Mouse (Mus musculus): Measurements from ENCODE around the gene Ptf1a. TPM values are rescaled to one million over a fixed set of nuclear protein-coding genes. Genes with fewer than 3 reads are reported as not detected.

The Ptf1a gene
- polyA plus RNA-seq, 1 experiment from 2014 or later, result 7.3 TPM

Other genes with a start within 250 kb of the Ptf1a start
- 0.05 and 0.19 TPM in 2 replicates for gene Armc3, start 246.4 kb upstream of the Ptf1a start, polyA plus RNA-seq (2014; fragmentation: Nextera tagmentation; extraction: Ambion mirVana)
- 18.9 and 19.2 TPM in 2 replicates for gene Msrb2, start 74.2 kb upstream of the Ptf1a start, polyA plus RNA-seq (2014; fragmentation: Nextera tagmentation; extraction: Ambion mirVana)
- not detected in 2 replicates for gene 4921504E06Rik, start 108.3 kb downstream of the Ptf1a start, polyA plus RNA-seq (2014; fragmentation: Nextera tagmentation; extraction: Ambion mirVana)
- gene Otud1, start 212.1 kb downstream of the Ptf1a start, polyA plus RNA-seq (2014; fragmentation: Nextera tagmentation; extraction: Ambion mirVana), result 1.8 and 1.9 TPM in 2 replicates

Data from intestine, embryonic 14.5 days (tissue).